In genomic region chr1:172198316-172198715, GRCm38 (mm10) we compare ENCODE assay signal across 31 mouse cellular contexts. TPM values are rescaled to one million over a fixed set of nuclear protein-coding genes. Genes with fewer than 3 reads are reported as not detected.
DNase-seq lines count a peak whose midpoint lies in the region; ATAC-seq and TF ChIP-seq lines count a peak whose summit lies in the region.
"Had no signal": no experiment of that assay in that cellular context is flagged by ENCODE, and none has a peak within 500 bp of the region (broad histone marks: within the 10 kb centered on the region; RNA-seq: fewer than 3 reads in every experiment).

No protein-coding gene starts in this region.

- H3K4me1 ChIP-seq in forebrain, embryonic 13.5 days: peaks cover 42% of the 10 kb centered on the region
- H3K4me1 ChIP-seq in forebrain, embryonic 10.5 days: peaks cover 47% of the 10 kb centered on the region
- H3K4me1 ChIP-seq in hindbrain, embryonic 13.5 days (replicated peaks): peaks cover 42% of the 10 kb centered on the region
- H3K4me1 ChIP-seq in hindbrain, embryonic 10.5 days (replicated peaks): peaks cover 43% of the 10 kb centered on the region
- H3K4me1 ChIP-seq in midbrain, embryonic 12.5 days: peaks cover 49% of the 10 kb centered on the region
- H3K4me1 ChIP-seq in midbrain, embryonic 15.5 days: peaks cover 44% of the 10 kb centered on the region

- WGBS in forebrain, embryonic 13.5 days: 91% methylated on average over 8 of the region's 8 CpGs
- WGBS in forebrain, embryonic 10.5 days: 94% methylated on average over 8 of the region's 8 CpGs
- whole genome bisulfite sequencing in hindbrain, embryonic 13.5 days: 85% methylated on average over 8 of the region's 8 CpGs
- 91% methylated on average over 8 of the region's 8 CpGs for WGBS in hindbrain, embryonic 10.5 days
- 87% methylated on average over 8 of the region's 8 CpGs for WGBS in midbrain, embryonic 12.5 days
- 85% methylated on average over 8 of the region's 8 CpGs for WGBS in midbrain, embryonic 15.5 days

- H3K9ac ChIP-seq in forebrain, embryonic 13.5 days: no peak overlapping the region
- no peak overlapping the region for H3K9ac ChIP-seq in hindbrain, embryonic 13.5 days
- H3K9ac ChIP-seq in midbrain, embryonic 12.5 days (replicated peaks): no peak overlapping the region
- no peak overlapping the region for H3K9ac ChIP-seq in midbrain, embryonic 15.5 days
- H3K9ac ChIP-seq: heart, embryonic 15.5 days; hindbrain, embryonic 12.5 days; kidney, embryonic 15.5 days; limb, embryonic 15.5 days; liver, embryonic 13.5 days had no signal

- H3K79me2 ChIP-seq in myocyte (ENCODE audit: control insufficient read depth, insufficient read depth): peaks cover 5% of the 10 kb centered on the region

- no peak overlapping the region for H3ac ChIP-seq in myocyte (ENCODE audit: control insufficient read depth, insufficient read length)

- DNase-seq in forebrain, embryonic 10.5 days (ENCODE audit: extremely low spot score, low spot score): no peak
- no peak for DNase-seq in hindbrain, embryonic 10.5 days (ENCODE audit: low spot score)
- DNase-seq: adrenal gland, postnatal 14 days; gastrocnemius, adult 2 months; gastrocnemius, postnatal 36 days; heart, adult 2 months; kidney, adult 11 months; kidney, postnatal 25 days; liver, embryonic 13.5 days; lung, adult 18-20 months; lung, postnatal 4 days; right cerebral cortex, postnatal 4 days; thymus, adult 2 months; thymus, postnatal 36 days had no signal

- peaks cover 71% of the 10 kb centered on the region for H3K36me3 ChIP-seq in forebrain, embryonic 13.5 days (ENCODE audit: poor library complexity, severe bottlenecking)
- peaks cover 89% of the 10 kb centered on the region for H3K36me3 ChIP-seq in forebrain, embryonic 10.5 days (replicated peaks)
- H3K36me3 ChIP-seq in hindbrain, embryonic 13.5 days: peaks cover 70% of the 10 kb centered on the region
- peaks cover 88% of the 10 kb centered on the region for H3K36me3 ChIP-seq in hindbrain, embryonic 10.5 days
- H3K36me3 ChIP-seq in midbrain, embryonic 12.5 days: peaks cover 67% of the 10 kb centered on the region
- peaks cover 35% of the 10 kb centered on the region; the same call in 1 of the 2 replicates for H3K36me3 ChIP-seq in midbrain, embryonic 15.5 days (replicated peaks)
- peaks cover 49% of the 10 kb centered on the region for H3K36me3 ChIP-seq in myocyte (ENCODE audit: control insufficient read depth, insufficient read depth)

- H3K4me2 ChIP-seq in forebrain, embryonic 13.5 days: no peak overlapping the region
- no peak overlapping the region for H3K4me2 ChIP-seq in hindbrain, embryonic 13.5 days
- no peak overlapping the region for H3K4me2 ChIP-seq in midbrain, embryonic 12.5 days (replicated peaks)
- no peak overlapping the region for H3K4me2 ChIP-seq in midbrain, embryonic 15.5 days
- no peak overlapping the region for H3K4me2 ChIP-seq in myocyte (ENCODE audit: low read depth)
- H3K4me2 ChIP-seq: heart, embryonic 15.5 days; hindbrain, embryonic 12.5 days; kidney, embryonic 15.5 days; limb, embryonic 15.5 days; liver, embryonic 13.5 days had no signal

- H3K4me3 ChIP-seq in forebrain, embryonic 13.5 days: no peak overlapping the region
- H3K4me3 ChIP-seq in forebrain, embryonic 10.5 days: no peak overlapping the region
- H3K4me3 ChIP-seq in hindbrain, embryonic 13.5 days: no peak overlapping the region
- H3K4me3 ChIP-seq in hindbrain, embryonic 10.5 days: no peak overlapping the region
- no peak overlapping the region for H3K4me3 ChIP-seq in midbrain, embryonic 12.5 days
- H3K4me3 ChIP-seq in midbrain, embryonic 15.5 days: no peak overlapping the region
- no peak overlapping the region for H3K4me3 ChIP-seq in myocyte
- H3K4me3 ChIP-seq: gastrocnemius, adult 2 months; heart, adult 2 months; heart, embryonic 15.5 days; hindbrain, embryonic 12.5 days; kidney, embryonic 15.5 days; limb, embryonic 10.5 days; limb, embryonic 15.5 days; liver, embryonic 13.5 days; megakaryocyte, embryonic 14.5 days had no signal

- no peak for TF ChIP-seq POLR2A in myocyte (IDR thresholded peaks at IDR 0.05; ENCODE audit: insufficient read length, low read depth)

- peak overlapping the region; percentile 52; the same call in 1 of the 2 replicates for H3K27ac ChIP-seq in forebrain, embryonic 13.5 days
- no peak overlapping the region for H3K27ac ChIP-seq in forebrain, embryonic 10.5 days
- H3K27ac ChIP-seq in hindbrain, embryonic 13.5 days: peak overlapping the region; percentile 71; the same call in 1 of the 2 replicates
- H3K27ac ChIP-seq in hindbrain, embryonic 10.5 days: no peak overlapping the region
- H3K27ac ChIP-seq in midbrain, embryonic 12.5 days (replicated peaks): peak overlapping the region; percentile 61
- H3K27ac ChIP-seq in midbrain, embryonic 15.5 days: no peak overlapping the region
- H3K27ac ChIP-seq: gastrocnemius, adult 2 months; heart, adult 2 months; heart, embryonic 15.5 days; hindbrain, embryonic 12.5 days; kidney, embryonic 15.5 days; limb, embryonic 10.5 days; limb, embryonic 15.5 days; liver, embryonic 13.5 days had no signal

- H3K27me3 ChIP-seq in forebrain, embryonic 13.5 days: no peaks in the 10 kb centered on the region
- no peaks in the 10 kb centered on the region for H3K27me3 ChIP-seq in forebrain, embryonic 10.5 days (ENCODE audit: poor library complexity, severe bottlenecking)
- H3K27me3 ChIP-seq in hindbrain, embryonic 13.5 days: no peaks in the 10 kb centered on the region
- no peaks in the 10 kb centered on the region for H3K27me3 ChIP-seq in hindbrain, embryonic 10.5 days (ENCODE audit: insufficient read depth, poor library complexity, severe bottlenecking)
- no peaks in the 10 kb centered on the region for H3K27me3 ChIP-seq in midbrain, embryonic 12.5 days
- H3K27me3 ChIP-seq in midbrain, embryonic 15.5 days (replicated peaks): no peaks in the 10 kb centered on the region
- no peaks in the 10 kb centered on the region for H3K27me3 ChIP-seq in myocyte (ENCODE audit: control insufficient read depth, insufficient read depth, insufficient read length)
- H3K27me3 ChIP-seq: heart, embryonic 15.5 days; hindbrain, embryonic 12.5 days; kidney, embryonic 15.5 days; limb, embryonic 15.5 days; liver, embryonic 13.5 days; megakaryocyte, embryonic 14.5 days had no signal

- H3K9me3 ChIP-seq in forebrain, embryonic 13.5 days (replicated peaks): no peaks in the 10 kb centered on the region
- no peaks in the 10 kb centered on the region for H3K9me3 ChIP-seq in forebrain, embryonic 10.5 days
- H3K9me3 ChIP-seq in hindbrain, embryonic 13.5 days: no peaks in the 10 kb centered on the region
- no peaks in the 10 kb centered on the region for H3K9me3 ChIP-seq in hindbrain, embryonic 10.5 days
- no peaks in the 10 kb centered on the region for H3K9me3 ChIP-seq in midbrain, embryonic 12.5 days
- H3K9me3 ChIP-seq in midbrain, embryonic 15.5 days: no peaks in the 10 kb centered on the region
- H3K9me3 ChIP-seq: heart, embryonic 15.5 days; hindbrain, embryonic 12.5 days; kidney, embryonic 15.5 days; limb, embryonic 10.5 days; limb, embryonic 15.5 days; liver, embryonic 13.5 days; megakaryocyte, embryonic 14.5 days had no signal

- no peak for ATAC-seq in forebrain, embryonic 13.5 days
- no peak for ATAC-seq in hindbrain, embryonic 13.5 days (ENCODE audit: low FRiP score)
- no peak for ATAC-seq in midbrain, embryonic 12.5 days (ENCODE audit: low FRiP score, low read depth)
- no peak for ATAC-seq in midbrain, embryonic 15.5 days (replicated peaks)
- ATAC-seq: CD4-positive, CD25-positive, alpha-beta regulatory T cell, adult 4 months; inflammation-experienced regulatory T-cells, adult 6 months; lung, postnatal 0 days had no signal

RNA-seq across cellular contexts. Expression of gene Pea15a, which starts 8.3 kb away (rescaled TPM):
- 470 and 471 TPM in 2 replicates for polyA plus RNA-seq in forebrain, embryonic 13.5 days (2015; fragmentation: Nextera tagmentation; extraction: Ambion mirVana)
- polyA plus RNA-seq in forebrain, embryonic 10.5 days (2016; fragmentation: Nextera tagmentation; extraction: Ambion mirVana): 282 and 292 TPM in 2 replicates
- 400 and 410 TPM in 2 replicates for polyA plus RNA-seq in hindbrain, embryonic 13.5 days (2015; fragmentation: Nextera tagmentation; extraction: Ambion mirVana)
- 295 and 370 TPM in 2 replicates for polyA plus RNA-seq in hindbrain, embryonic 10.5 days (2016; fragmentation: Nextera tagmentation; extraction: Ambion mirVana)
- 350 and 356 TPM in 2 replicates for polyA plus RNA-seq in midbrain, embryonic 12.5 days (2016; fragmentation: Nextera tagmentation; extraction: Ambion mirVana)
- 437 and 473 TPM in 2 replicates for polyA plus RNA-seq in midbrain, embryonic 15.5 days (2015; fragmentation: Nextera tagmentation; extraction: Ambion mirVana)
- polyA plus RNA-seq in myocyte (2012; fragmentation: generic; extraction: Trizol): 120 TPM

RNA-seq across cellular contexts. Expression of gene Casq1, which starts 21.4 kb away (rescaled TPM):
- polyA plus RNA-seq in forebrain, embryonic 13.5 days (2015; fragmentation: Nextera tagmentation; extraction: Ambion mirVana): 4.5 TPM in 2 replicates
- 0.69 and 0.99 TPM in 2 replicates for polyA plus RNA-seq in forebrain, embryonic 10.5 days (2016; fragmentation: Nextera tagmentation; extraction: Ambion mirVana)
- polyA plus RNA-seq in hindbrain, embryonic 13.5 days (2015; fragmentation: Nextera tagmentation; extraction: Ambion mirVana): 2.3 and 2.4 TPM in 2 replicates
- polyA plus RNA-seq in hindbrain, embryonic 10.5 days (2016; fragmentation: Nextera tagmentation; extraction: Ambion mirVana): 1.3 and 2.0 TPM in 2 replicates
- polyA plus RNA-seq in midbrain, embryonic 12.5 days (2016; fragmentation: Nextera tagmentation; extraction: Ambion mirVana): 1.9 and 2.1 TPM in 2 replicates
- 1.7 and 2.7 TPM in 2 replicates for polyA plus RNA-seq in midbrain, embryonic 15.5 days (2015; fragmentation: Nextera tagmentation; extraction: Ambion mirVana)
- polyA plus RNA-seq in myocyte (2012; fragmentation: generic; extraction: Trizol): 73.1 TPM
- polyA plus RNA-seq: CD4-positive, CD25-positive, alpha-beta regulatory T cell, adult 4 months; inflammation-experienced regulatory T-cells, adult 6 months had no signal

RNA-seq across cellular contexts. Expression of gene Dcaf8, which starts 50.4 kb away (rescaled TPM):
- polyA plus RNA-seq in forebrain, embryonic 13.5 days (2015; fragmentation: Nextera tagmentation; extraction: Ambion mirVana): 112 and 125 TPM in 2 replicates
- 132 and 138 TPM in 2 replicates for polyA plus RNA-seq in forebrain, embryonic 10.5 days (2016; fragmentation: Nextera tagmentation; extraction: Ambion mirVana)
- 100 and 107 TPM in 2 replicates for polyA plus RNA-seq in hindbrain, embryonic 13.5 days (2015; fragmentation: Nextera tagmentation; extraction: Ambion mirVana)
- 120 and 125 TPM in 2 replicates for polyA plus RNA-seq in hindbrain, embryonic 10.5 days (2016; fragmentation: Nextera tagmentation; extraction: Ambion mirVana)
- 130 and 133 TPM in 2 replicates for polyA plus RNA-seq in midbrain, embryonic 12.5 days (2016; fragmentation: Nextera tagmentation; extraction: Ambion mirVana)
- 93.0 and 94.7 TPM in 2 replicates for polyA plus RNA-seq in midbrain, embryonic 15.5 days (2015; fragmentation: Nextera tagmentation; extraction: Ambion mirVana)
- polyA plus RNA-seq in myocyte (2012; fragmentation: generic; extraction: Trizol): 80.0 TPM

RNA-seq across cellular contexts. Expression of gene Atp1a4, which starts 59.9 kb away (rescaled TPM):
- 0.10 TPM in 1 of 2 replicates, not detected in the other for polyA plus RNA-seq in forebrain, embryonic 13.5 days (2015; fragmentation: Nextera tagmentation; extraction: Ambion mirVana)
- polyA plus RNA-seq in forebrain, embryonic 10.5 days (2016; fragmentation: Nextera tagmentation; extraction: Ambion mirVana): not detected in 2 replicates
- polyA plus RNA-seq in hindbrain, embryonic 13.5 days (2015; fragmentation: Nextera tagmentation; extraction: Ambion mirVana): 0.06 TPM in 1 of 2 replicates, not detected in the other
- polyA plus RNA-seq in hindbrain, embryonic 10.5 days (2016; fragmentation: Nextera tagmentation; extraction: Ambion mirVana): not detected in 2 replicates
- polyA plus RNA-seq in midbrain, embryonic 12.5 days (2016; fragmentation: Nextera tagmentation; extraction: Ambion mirVana): not detected in 2 replicates
- polyA plus RNA-seq in midbrain, embryonic 15.5 days (2015; fragmentation: Nextera tagmentation; extraction: Ambion mirVana): 0.05 TPM in 1 of 2 replicates, not detected in the other
- 0.06 TPM for polyA plus RNA-seq in myocyte (2012; fragmentation: generic; extraction: Trizol)
- polyA plus RNA-seq: CD4-positive, CD25-positive, alpha-beta regulatory T cell, adult 4 months; embryonic facial prominence, embryonic 11.5 days; hindbrain, embryonic 12.5 days; inflammation-experienced regulatory T-cells, adult 6 months; limb, embryonic 10.5 days; limb, embryonic 15.5 days; liver, embryonic 13.5 days; neural tube, embryonic 11.5 days; spleen, adult 2 months had no signal

Comparison
In these comparisons a context has a peak if more than half of its experiments do, and no peak if none do; other contexts are left out.
1. H3K27ac ChIP-seq: peak in forebrain, embryonic 13.5 days (single experiment), hindbrain, embryonic 13.5 days (single experiment) and midbrain, embryonic 12.5 days (single experiment); none in forebrain, embryonic 10.5 days (single experiment), hindbrain, embryonic 10.5 days (single experiment) and midbrain, embryonic 15.5 days (single experiment).
2. RNA of gene Casq1, which starts 21.4 kb away (polyA plus RNA-seq): 73.1 TPM in myocyte (single experiment); 4.5 TPM in forebrain, embryonic 13.5 days, 2.3 to 2.4 TPM in hindbrain, embryonic 13.5 days, 1.9 to 2.1 TPM in midbrain, embryonic 12.5 days, 1.7 to 2.7 TPM in midbrain, embryonic 15.5 days, 1.3 to 2.0 TPM in hindbrain, embryonic 10.5 days and 0.69 to 0.99 TPM in forebrain, embryonic 10.5 days; every median in the first group is over 10 times any median in the second.